Mouse (Mus musculus): ENCODE results near the gene Aprt. TPM values are rescaled to one million over a fixed set of nuclear protein-coding genes. Genes with fewer than 3 reads are reported as not detected.
A peak's percentile ranks its signal among the peaks of the same experiment; 100 is the strongest.

Gene Aprt
- total RNA-seq, 2 experiments from 2014 or later, result 61.5 to 65.4 TPM

DNA sequence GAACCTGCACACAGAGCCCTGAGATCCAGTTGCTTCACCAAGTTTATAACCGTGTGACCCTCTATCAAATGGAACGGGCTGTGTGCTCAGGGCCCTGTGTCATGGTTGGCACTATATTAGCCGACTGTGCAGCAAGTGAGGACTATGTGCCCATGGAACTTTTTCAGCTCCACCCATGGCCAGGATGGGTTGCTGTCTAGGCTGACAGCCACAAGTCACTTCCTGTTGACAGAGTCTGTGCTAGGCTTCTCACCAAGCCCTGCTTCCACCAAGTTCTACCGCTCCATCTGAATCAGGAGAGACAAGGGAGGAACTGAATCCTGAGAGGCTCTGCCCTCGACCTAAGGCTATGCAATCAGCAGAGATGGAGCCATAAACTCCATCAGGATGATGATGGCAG, 15.5 kb downstream of the Aprt start:
- DNase-seq, result no peak

DNA sequence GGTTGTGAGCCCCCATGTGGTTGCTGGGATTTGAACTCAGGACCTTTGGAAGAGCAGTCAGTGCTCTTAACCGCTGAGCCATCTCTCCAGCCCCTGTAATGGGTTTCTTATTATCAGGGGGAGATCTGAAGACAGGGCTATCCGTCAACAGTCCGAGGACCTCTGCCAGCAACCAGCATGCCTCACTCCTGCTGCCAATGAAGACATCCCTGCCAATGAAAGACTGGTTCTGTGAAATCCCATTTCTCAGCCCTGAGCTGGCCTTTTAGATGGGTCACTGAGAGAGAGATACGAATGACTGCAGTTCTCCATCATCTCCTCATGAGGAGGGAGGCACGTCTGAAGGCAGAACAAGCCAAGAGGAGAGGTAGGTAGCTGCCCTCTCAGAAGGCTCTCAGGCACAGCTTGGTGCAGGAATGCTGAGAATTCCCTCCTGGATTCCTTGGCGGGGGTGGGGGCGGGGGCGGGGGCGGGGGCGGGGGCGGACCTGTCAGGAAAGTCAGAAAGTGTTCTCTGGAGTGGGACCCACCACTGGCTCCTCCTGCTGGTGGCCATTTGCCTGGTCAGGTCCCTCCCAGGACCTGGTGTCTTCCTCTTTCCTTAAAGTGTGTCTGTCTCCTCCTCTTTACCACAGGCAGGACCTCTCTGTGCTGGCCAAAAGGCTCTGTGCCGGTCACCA, 17.9 kb downstream of the Aprt start:
- DNase-seq, result no peak

DNA sequence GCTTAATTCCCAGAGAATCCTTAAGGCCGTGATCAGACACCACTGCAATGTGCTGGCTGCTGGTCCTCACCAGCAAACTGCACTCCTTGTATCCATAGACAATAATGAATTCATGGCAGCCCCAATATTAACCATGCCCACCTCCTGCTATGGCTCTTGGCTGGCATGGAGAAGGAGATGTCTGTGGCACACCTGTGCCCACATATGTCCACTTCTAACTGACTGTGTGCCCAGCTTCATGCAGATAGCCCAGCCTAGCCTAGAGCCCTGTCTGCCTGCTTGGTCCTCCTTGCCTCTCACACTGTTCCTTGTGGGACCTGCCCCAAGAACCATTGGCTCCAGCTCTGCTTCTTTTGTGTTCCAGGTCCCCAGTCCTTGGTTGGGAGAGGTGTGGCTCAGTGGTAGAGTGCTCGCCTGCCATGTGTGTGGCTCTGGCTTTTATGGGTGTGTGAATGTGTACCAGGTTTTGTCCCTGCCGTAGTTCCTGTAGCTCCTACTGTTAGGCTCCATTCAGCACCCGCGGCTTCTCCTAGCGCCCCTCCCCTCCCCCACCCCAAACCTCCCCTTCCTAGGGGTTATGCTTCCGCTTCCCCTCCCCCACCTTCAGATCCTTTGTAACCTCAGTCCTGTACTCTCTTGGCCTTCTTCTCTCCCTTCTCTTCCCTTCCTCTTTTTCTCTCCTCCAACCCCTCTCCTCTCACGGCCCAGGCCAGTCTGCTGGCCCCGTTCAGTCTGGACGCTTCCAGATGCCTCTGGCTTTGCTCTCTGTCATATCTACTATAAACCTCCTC, 19.3 kb downstream of the Aprt start:
- no peak for DNase-seq

DNA sequence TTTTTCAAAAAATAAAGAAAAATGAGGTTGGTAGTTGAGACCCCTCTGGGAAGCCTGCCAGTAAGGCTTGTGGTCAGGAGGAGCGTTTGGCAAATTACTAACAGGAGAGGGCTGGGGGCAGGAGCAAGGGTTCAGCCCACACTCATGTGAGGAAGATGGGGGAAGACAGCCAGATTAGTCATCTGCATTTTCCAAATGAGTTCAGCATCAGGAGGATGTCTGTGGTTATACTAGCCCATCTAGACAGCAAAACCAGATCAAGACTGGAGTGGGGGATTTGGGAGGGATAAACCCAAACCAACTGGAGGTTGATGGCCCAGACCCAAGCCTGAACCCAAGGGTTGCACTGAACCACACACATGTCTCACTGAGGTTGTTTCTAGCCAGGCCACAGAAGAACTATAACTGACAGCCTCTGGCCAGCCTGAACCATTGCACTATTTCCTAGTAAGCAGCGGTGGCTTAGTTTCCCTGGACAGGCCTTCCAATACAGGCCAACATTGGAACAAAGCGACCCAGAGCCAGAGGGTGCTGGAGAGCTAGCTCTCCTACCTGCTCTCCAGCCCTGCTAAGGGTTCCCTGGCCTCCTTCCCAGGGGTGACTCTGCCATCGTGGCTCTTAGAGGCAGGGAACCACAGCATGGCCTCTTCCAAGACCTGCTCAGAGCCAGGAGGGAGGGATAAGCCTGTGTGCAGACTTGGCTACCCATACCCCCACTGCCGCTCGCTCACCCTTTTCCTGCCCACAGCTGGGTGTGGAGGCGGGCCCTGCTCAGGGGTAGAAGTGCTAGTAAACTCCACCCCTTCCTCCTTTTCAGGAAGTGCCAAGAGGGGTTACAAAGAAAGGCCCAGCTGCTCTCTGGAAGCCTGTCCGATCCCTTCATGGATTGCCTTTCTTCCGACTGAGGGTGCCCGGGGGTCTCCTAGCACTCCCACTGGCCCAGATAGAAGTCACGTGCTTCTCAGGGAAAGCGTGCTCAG, 20.4 kb downstream of the Aprt start:
- DNase-seq, result no peak

DNA sequence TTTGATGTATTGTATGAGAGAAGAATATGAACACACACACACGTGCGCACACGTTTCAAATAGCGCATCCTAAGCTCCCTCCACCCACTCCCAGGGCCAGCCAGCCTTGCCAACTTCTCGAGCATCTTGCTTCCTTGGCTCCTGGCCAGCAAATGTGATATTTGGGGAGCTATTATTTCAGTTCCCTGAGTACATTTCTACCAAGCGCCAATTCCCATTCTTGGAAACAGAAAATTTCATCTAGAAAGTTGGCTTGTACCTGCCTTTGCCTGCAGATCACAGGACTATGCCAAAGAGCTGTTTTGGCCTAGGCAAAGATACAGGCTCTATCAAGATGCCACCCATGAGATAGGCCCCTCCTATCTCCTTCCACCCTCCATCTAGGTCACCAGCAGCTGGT, 21.9 kb downstream of the Aprt start:
- DNase-seq, result no peak

DNA sequence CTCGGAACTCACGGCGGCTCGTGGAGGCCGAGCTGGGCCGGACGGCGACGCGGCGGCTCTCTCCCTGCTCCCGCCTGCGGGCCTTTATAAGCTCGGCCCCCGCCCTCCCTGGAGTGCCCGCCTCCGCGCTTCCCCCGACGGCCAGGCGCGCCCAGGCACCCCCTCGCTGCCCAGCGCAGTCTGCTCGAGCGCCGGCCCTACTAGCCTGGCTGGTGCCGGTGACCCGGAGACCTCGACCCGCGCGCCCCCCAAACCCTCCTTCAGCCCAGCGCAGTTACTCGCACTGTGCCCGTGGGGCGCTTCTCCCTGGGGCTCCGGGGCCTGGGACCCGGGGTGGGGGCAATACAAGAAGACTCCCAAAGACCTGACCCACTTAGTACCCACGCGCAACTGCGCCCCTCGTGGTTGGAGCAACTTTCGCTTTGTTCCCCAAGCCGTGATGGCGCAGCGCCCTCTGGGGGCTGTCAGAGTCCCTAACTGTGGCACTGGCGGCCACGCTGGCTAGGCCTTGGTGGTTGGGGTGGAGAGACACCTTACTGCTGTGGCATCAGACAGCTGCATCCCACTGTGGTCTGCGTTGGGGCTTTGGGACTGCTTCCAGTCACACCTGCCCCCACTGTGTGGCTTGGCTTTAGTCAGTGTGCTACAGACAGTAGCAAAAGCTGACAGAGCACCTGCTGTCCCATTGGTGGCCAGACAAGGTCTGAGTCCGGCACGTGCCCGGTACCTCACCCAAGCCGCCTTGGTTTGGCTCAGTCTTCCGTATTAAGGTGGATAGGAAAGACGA, 25.3 kb downstream of the Aprt start, which contains the start of gene Piezo1:
TSS of gene Piezo1 (minus strand) at position 65 of the 787 bp plus-strand sequence.
- peak; percentile 72 to 77 for DNase-seq

DNA sequence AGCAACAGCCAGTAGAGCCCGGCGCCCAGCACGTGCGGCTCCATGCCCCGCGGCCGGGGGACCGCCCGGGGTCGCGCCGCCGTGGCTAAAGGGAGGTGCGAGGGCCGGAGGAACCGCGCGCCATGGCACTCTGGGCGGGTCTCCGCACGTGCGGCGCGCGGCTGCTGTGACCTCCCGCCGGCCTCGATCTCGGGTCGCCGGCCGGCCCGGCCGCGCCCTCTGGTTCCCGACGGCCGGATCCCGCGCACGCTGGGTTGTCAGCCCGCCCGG, 25.8 kb downstream of the Aprt start:
- DNase-seq, result no peak

DNA sequence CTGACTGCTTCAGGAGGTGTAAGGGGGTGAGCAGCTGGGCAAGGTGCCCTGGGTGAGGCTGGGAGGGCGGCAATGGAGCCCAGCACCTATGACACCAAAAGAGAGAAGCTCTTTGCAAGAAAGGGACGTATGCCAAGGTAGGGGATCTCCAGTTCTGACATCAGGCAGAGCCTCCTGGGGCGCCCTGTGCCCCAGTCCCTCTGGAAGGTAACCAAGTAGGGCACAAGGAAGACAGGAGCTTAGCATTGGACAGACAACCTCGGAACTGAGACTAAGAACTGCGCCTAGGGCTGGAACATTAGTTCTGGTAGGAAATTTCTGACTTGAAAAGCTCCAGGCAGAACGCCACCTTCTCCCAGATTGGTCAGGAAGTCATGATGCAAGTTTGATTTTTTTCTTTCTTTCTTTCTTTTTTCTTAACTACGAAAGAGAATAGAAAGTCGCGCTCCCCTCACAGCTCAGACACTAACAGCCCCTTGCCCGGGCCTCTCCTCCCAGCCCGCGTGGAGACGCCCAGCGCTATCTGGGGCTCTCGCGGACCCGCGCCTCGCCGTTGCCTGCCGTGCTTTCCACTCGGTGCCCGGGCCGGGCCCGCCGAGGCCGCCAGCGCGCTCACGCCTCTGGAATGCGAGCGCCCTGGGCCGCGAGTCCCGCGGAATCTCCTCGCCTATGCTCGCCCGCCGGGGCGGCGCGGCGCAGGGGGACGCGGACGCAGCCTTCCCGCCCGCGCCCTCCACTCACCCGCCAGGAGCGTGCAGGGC, 26.3 kb downstream of the Aprt start:
- no peak for DNase-seq

DNA sequence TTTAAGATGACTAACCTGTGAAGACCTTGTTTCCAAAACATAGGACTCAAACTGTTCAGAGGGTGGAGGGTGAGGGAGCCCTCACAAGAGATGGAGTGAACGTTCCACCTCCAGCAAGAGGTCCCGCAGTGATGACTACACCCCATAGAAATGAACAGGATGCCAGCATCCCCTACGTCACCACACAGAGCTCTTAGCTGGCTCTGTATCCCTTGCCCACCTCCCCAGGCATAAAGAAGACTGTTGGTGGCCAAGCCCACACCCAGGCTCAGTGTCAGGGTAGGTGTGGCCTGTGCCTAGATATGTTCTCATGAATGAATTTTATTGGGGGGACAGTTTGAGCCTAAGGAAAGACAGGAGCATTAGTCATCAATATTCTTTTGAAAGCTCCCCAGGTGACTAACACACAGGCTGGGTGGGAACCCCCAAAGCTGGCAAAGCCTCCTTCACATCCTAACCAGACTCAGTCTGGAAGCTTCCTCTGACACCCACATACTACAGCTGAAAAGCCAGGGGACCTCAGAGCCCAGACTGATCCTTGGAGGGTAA, 27.7 kb downstream of the Aprt start:
- no peak for DNase-seq

DNA sequence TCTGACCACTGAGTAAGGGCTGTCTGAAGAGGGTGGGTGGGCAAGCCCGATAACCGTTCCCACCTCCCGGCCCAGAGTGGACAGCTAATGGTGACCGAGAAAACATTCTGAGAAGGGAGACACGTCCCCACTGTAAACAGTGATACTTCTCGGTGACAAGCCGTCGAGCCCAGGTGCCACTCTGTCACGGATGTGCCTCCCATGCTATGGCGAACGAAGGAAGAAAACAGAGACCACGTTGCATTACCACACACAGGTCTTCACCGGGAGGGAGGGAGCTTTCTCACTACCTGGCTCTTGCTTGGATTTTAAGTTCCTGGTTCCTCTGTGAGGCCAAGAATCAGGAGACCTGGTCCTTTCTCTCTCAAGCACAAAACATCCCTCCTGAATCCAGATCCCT, 28.4 kb downstream of the Aprt start:
- DNase-seq, result no peak

DNA sequence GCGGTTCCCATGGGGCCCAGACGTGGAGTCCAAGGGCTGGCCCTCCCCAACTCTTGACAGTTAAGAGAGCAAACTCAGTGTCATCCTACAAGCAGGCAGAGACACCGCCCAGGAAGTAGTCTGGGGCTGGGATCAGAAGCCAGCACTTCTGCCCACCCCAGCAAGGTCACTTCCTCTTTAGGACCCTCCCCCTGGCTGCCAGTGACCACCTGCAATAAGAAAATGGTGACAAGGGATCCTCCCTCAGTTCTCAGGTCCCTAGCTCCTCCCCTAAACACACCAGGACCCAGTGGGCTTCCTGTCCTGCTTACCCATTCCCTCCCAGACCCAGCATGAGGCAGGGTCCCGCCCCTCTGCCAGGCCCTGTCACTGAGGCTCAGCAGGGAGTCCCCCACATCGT, 28.9 kb downstream of the Aprt start:
- no peak for DNase-seq

DNA sequence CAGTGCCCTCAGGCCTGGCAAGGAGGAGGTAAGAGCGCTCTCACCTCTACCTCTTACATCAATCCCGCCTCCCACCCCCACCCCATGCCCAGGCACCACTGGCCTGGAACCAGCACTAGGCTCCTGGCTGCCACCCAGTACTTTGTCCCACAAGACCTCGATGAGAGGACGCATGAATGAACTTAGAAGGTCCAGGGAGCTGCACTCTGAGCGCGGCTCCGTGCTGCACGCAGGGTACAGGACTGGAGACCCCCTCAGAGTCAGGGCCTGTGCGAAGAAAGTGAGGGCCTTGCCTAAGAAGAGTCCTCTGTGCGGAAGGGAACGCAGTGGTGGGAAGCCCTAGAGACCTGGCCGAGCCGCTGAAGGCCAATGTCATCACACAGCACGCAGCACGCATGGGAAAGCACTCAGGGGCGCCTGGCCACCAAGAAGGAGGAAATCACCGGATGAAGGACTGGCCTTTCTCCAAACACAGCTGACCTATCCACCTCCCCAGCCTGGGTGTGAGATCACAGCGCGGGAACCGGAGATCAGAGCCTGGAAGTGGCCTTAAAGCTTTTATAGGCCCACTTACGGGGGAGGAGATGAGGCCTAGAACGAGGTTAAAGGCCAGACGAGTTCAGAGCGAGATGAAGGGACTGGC, 29.8 kb downstream of the Aprt start:
- DNase-seq, result no peak

DNA sequence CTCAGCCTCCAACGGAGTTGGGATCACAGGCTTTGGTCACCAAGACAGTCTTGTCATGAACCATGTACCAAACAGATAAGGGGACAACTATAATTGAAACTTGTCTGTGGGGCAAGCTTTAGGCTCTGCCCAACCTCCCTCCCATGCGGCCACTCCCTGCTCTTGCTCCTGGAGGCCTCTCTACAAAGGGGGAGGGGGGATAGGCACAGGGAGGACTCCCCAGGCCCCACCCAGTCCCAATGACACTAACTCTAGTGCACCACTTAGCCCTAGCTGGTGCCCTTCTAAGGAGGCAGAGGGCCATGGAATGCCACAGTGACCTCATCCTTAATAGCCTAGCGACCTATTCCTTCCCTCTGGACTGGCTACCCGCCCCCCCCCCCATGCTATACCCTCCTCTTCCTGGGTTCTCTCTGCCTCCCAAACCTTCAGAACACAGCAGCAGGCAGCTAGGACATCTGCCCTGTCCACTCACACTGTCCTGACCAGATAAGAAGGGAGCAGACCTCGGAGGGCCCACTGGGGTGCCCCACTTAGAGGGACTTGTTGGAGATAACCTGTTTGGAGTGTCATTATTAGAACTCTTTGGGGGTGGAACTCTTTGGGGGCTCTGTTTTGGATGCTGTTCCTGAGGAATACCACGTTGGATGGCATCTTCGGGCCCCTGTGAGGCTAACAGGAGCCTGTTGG, 30.5 kb downstream of the Aprt start:
- DNase-seq, result no peak

DNA sequence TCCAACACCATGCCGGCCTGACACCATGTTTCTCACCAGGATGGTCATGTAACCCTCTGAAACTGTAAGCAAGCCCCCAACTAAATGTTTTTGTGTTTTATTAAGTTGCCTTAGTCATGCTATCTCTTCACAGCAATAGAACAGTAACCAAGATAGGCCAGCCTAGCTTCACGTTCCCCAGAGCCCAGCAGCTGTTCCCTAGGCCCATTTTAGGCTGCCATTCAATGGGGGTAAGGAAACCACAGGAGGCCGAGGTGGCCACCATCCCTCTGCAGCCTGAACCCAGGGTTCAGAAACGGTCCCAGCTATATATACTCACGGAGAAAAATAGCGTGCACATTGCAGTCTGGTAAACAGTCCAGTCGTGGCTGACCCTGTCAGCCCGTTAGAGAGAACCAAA, 32.6 kb downstream of the Aprt start:
- DNase-seq, result no peak

DNA sequence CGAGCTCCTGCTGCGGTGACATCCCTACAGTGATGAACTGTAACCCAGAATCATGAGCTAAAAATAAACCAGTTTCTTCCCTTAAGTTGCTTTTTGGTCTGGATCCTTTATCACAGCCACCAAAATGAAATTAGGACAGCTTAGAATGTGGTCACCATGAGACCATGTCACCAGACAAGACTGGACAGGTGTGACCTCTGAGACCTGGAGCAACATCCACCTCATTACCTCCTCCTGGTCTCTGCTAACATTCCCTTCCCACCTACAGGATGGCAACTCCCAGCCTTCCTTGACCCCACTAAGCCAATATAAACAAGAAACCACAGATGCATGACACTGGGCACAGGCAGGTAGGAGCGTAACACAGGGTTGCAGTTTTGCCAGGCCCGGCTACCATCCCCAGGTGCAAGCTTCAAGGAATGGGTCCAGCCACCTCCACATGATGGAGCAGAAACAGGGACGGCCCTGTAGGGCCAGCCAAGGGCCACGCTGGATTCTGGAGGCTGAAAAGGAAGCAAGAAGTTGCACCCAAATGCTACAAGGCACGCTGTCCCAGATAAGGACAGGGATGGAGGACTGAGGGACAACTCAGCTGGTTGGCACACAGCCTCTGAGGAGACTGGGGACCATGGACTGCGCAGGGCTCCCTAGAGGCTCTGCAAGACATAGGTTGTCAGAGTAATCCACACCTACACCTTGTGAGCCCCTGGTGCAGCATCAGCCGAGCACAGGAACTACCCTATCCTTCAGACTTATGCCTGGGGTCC, 38.2 kb downstream of the Aprt start:
- no peak for DNase-seq

DNA sequence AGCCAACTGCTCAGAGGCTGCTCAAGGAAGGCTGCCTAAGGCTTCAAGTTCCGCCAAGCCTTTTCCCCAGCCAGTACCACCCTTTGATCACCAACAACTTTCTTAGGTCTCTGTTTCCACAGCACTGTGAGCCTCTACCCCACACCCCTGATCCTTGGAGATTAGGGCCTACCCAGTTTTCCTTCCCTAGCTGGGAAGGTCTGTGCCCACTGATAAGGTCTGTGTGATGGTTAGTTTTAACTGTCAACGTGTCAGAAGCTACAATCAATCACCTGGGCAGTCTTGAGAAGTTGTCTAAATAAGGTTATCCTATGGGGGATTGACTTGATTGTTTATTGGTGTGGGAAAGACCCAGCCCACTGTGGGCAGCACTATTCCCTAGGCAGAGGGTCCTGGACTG, 38.9 kb downstream of the Aprt start:
- no peak for DNase-seq

DNA sequence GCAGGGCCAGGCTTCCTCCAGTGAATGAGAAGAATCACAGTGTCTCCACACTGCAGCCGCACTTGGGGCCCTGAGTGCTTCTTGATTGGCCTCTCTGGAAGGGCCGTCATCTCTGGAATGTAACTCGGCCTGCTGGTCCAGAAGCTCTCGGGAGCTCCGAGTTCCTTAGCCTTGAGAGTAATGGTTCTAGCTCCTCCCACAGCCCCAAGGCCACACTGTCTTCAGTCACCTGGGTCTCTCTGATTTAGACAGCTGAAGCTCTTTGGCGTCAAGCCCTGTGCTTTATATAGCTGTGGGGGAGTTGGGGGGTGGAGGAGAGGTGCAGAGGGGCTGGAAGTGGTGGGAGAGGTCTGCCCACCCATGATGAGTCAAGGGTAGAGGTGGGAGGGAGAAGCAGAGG, 39.7 kb downstream of the Aprt start:
- DNase-seq, result no peak

DNA sequence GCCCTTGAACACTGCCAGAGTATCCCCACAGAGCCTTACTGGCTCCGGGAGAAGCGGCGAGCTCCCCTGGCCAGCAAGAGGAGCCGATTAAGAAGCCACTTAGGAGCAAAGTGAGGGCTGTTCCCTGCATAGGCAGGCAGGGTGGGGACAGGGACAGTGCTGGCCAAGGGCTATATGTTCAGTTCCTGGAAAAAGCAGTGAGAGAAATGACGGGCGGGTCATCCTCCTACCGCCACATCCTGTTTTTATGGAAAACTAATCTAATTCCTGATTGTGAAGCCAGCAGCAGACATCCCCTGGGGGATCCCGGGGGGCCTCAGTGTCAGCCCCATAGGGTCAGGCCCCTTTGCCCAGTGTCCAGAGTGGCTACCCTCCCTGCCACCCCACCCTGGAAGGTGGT, 45.4 kb downstream of the Aprt start:
- no peak for DNase-seq

DNA sequence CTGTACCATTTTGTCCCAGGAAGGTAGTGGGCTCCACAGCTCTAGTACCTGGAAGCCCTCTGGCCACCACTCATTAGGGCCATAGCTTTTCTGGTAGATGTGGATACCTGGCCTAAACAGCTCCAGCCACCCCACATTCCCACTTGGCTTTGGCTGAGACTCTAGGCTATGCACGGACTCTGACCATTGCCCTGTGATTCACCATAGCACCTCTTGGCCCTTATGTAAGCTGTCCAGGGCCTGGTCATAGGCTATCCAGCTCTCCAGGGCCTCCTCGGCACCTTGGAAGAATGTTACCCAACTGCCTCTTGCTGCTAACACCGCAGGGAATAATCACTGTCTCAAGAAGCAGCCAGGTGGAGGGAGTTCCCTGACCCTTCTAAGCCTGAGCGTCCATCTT, 47.5 kb downstream of the Aprt start:
- no peak for DNase-seq

All from layer of hippocampus, postnatal 36 days (tissue).